Mouse (Mus musculus): ENCODE measurements at regions not wholly inside any gene's neighbourhood (a gene's known extent, or its start where the extent isn't known, plus 50 kb on each side); places are given as distances from the start of the nearest gene placed in this dataset.
A peak's percentile ranks its signal among the peaks of the same experiment; 100 is the strongest.

DNA sequence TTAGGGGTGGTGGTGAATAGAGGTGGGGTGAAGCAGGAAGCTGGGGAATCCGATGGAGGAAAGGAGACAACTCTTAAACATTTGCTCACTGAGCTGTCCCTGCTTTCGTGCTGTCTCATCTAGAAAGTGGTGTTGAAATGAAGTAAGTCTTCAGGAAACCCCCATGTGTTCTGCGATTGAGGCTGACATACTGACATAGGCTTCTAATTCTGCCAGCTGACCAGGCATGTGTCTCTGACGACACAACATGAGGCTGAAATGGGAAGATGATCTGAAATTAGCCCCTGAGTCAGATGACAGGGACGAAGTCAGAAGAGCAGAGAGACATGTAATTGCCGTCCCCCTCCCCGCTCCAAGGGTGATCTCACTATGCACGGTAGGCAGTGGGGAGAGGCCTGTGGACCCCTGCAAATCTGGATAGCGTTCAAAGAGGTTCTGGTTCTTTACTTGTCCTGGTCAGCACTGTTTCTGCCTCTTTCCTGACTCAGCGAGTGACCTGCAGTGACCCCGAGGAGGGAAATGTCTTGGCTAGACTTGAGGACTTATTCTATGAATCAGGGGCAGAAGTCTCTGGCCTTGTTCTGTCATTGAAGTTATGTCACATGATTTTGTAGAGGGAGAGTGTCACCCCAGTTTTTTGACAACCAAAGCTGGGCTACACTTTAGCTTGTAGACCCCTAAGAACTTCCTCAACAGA, 117.0 kb upstream of the Id2 start:
- no peak for TF ChIP-seq CTCF (conservative IDR thresholded peaks at IDR 0.05; ENCODE audit: low read length)
- TF ChIP-seq POU5F1 (IDR thresholded peaks at IDR 0.05; ENCODE audit: borderline replicate concordance, low read length): no peak
- no peak for TF ChIP-seq NANOG (IDR thresholded peaks at IDR 0.05; ENCODE audit: borderline replicate concordance, low read length)
- H3K27me3 ChIP-seq (ENCODE audit: insufficient read depth, low read length): no peaks in the 10 kb centered on the region
- no peaks in the 10 kb centered on the region for H3K36me3 ChIP-seq (ENCODE audit: insufficient read depth, low read length)
- peaks cover 4% of the 10 kb centered on the region; the same call in 1 of the 2 replicates for H3K9me3 ChIP-seq (ENCODE audit: low read length)
- H3K4me3 ChIP-seq (replicated peaks; ENCODE audit: low read length): no peak overlapping the region
- peaks cover 46% of the 10 kb centered on the region for H3K4me1 ChIP-seq (replicated peaks; ENCODE audit: low read depth, low read length)

DNA sequence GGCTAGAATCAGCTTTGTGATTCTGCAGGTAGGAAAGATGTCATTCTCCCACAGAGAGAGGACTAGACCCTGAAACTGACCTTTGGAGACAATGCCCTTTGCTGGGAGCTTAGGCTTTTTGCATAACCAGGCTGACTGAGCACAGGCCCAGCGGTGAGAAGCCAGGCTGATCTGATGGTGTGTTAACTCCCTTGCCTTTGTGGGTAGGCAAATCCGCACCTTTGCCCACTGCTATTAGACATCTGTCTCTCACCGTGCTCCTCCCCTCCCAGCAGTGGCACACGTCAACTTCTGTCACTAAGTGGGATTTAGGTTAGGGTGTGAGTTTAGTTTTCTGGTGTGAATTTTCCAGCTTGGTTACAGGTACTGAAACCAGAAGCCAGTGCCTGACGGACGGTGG, 114.4 kb upstream of the Id2 start:
- H3K27me3 ChIP-seq (ENCODE audit: insufficient read depth, low read length): peaks cover 5% of the 10 kb centered on the region; the same call in 1 of the 2 replicates
- H3K36me3 ChIP-seq (ENCODE audit: insufficient read depth, low read length): no peaks in the 10 kb centered on the region
- no peak overlapping the region for H3K4me3 ChIP-seq (replicated peaks; ENCODE audit: low read length)
- TF ChIP-seq POU5F1 (IDR thresholded peaks at IDR 0.05; ENCODE audit: borderline replicate concordance, low read length) (no peak), NANOG (IDR thresholded peaks at IDR 0.05; ENCODE audit: borderline replicate concordance, low read length) (no peak), CTCF (conservative IDR thresholded peaks at IDR 0.05; ENCODE audit: low read length) (no peak)
- H3K4me1 ChIP-seq (replicated peaks; ENCODE audit: low read depth, low read length): peaks cover 39% of the 10 kb centered on the region
- H3K9me3 ChIP-seq (ENCODE audit: low read length): peaks cover 4% of the 10 kb centered on the region; the same call in 1 of the 2 replicates

DNA sequence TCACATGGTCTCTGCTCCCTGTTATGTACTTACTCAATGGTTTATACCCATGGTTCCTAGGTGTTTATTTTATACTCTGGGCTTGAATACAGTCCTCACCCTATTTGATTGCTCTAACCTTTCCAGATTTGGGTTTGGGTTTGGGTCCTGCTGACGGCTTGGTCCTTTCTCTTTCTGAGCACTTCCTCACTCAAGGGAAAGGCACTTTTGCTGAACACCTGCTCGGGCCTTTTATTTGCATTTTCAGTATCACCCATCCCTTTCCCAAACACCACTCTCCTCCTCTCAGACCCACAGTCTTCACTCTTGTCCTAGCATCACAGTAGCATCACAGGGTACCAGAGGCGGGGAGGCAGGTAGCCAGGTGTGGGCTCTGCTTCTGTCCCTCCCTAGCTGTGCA, 113.7 kb upstream of the Id2 start:
- no peaks in the 10 kb centered on the region for H3K36me3 ChIP-seq (ENCODE audit: insufficient read depth, low read length)
- peaks cover 4% of the 10 kb centered on the region; the same call in 1 of the 2 replicates for H3K9me3 ChIP-seq (ENCODE audit: low read length)
- no peak overlapping the region for H3K4me3 ChIP-seq (replicated peaks; ENCODE audit: low read length)
- peaks cover 39% of the 10 kb centered on the region for H3K4me1 ChIP-seq (replicated peaks; ENCODE audit: low read depth, low read length)
- H3K27me3 ChIP-seq (ENCODE audit: insufficient read depth, low read length): peaks cover 5% of the 10 kb centered on the region; the same call in 1 of the 2 replicates
- TF ChIP-seq NANOG (IDR thresholded peaks at IDR 0.05; ENCODE audit: borderline replicate concordance, low read length) (no peak), CTCF (conservative IDR thresholded peaks at IDR 0.05; ENCODE audit: low read length) (no peak), POU5F1 (IDR thresholded peaks at IDR 0.05; ENCODE audit: borderline replicate concordance, low read length) (no peak)

GRCm38 (mm10) chr12:25209333-25209728, 112.4 kb upstream of the Id2 start:
- H3K36me3 ChIP-seq (ENCODE audit: insufficient read depth, low read length): no peaks in the 10 kb centered on the region
- H3K4me3 ChIP-seq (replicated peaks; ENCODE audit: low read length): 0 out of 2 replicates have a peak overlapping the region, but pooled peaks have one; percentile 13

GRCm38 (mm10) chr12:25208670-25209332, 111.9 kb upstream of the Id2 start:
- no peak for TF ChIP-seq NANOG (IDR thresholded peaks at IDR 0.05; ENCODE audit: borderline replicate concordance, low read length)
- no peak for TF ChIP-seq CTCF (conservative IDR thresholded peaks at IDR 0.05; ENCODE audit: low read length)
- no peak for TF ChIP-seq POU5F1 (IDR thresholded peaks at IDR 0.05; ENCODE audit: borderline replicate concordance, low read length)
- H3K9me3 ChIP-seq (ENCODE audit: low read length): peaks cover 4% of the 10 kb centered on the region; the same call in 1 of the 2 replicates
- H3K27me3 ChIP-seq (ENCODE audit: insufficient read depth, low read length): peaks cover 5% of the 10 kb centered on the region; the same call in 1 of the 2 replicates
- H3K36me3 ChIP-seq (ENCODE audit: insufficient read depth, low read length): no peaks in the 10 kb centered on the region
- peaks cover 39% of the 10 kb centered on the region for H3K4me1 ChIP-seq (replicated peaks; ENCODE audit: low read depth, low read length)
- H3K4me3 ChIP-seq (replicated peaks; ENCODE audit: low read length): 0 out of 2 replicates have a peak overlapping the region, but pooled peaks have one; percentile 13

More at GRCm38 (mm10) chr12:25209333-25209728, 112.4 kb upstream of the Id2 start:
- Histone ChIP-seq H3K27me3 (ENCODE audit: insufficient read depth, low read length) (peaks cover 5% of the 10 kb centered on the region; the same call in 1 of the 2 replicates), H3K4me1 (replicated peaks; ENCODE audit: low read depth, low read length) (peaks cover 39% of the 10 kb centered on the region), H3K9me3 (ENCODE audit: low read length) (peaks cover 4% of the 10 kb centered on the region; the same call in 1 of the 2 replicates)
- TF ChIP-seq NANOG (IDR thresholded peaks at IDR 0.05; ENCODE audit: borderline replicate concordance, low read length): no peak
- no peak for TF ChIP-seq POU5F1 (IDR thresholded peaks at IDR 0.05; ENCODE audit: borderline replicate concordance, low read length)
- TF ChIP-seq CTCF (conservative IDR thresholded peaks at IDR 0.05; ENCODE audit: low read length): no peak

DNA sequence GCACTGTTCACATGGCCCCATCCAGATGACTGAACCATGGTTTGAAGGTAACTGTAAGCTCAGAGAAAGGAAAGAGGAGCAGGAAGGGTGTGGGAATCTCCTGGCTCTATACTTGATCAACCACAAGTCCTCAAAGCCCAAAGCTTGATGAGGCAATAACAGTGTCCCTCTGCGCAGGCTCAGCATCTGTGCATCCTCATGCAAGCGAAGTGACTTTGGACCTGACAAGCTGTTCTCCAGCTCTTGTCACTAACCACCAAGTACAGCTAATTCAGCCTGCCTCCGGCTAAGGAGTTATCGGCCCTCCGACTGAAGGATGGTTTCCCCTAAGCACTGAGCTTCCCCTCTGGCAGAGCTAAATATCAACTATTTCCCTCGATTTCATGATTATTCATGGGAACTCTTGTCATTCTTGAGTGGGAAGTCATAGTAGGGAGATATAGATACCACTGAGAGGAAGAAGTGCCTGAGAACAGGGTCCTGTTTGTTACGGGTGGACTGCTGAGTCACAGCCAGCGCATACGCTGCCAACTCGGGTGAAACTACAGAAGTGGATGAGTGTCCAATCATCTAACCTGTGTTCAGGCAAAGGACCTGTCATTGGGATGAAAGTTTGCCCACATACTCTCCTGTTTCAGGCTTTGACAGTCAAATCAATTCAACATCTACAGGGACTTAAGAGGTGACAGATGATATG, 106.6 kb upstream of the Id2 start:
- Histone ChIP-seq H3K4me3 (replicated peaks; ENCODE audit: low read length) (no peak overlapping the region), H3K4me1 (replicated peaks; ENCODE audit: low read depth, low read length) (peaks cover 8% of the 10 kb centered on the region), H3K27me3 (ENCODE audit: insufficient read depth, low read length) (peaks cover 7% of the 10 kb centered on the region), H3K36me3 (ENCODE audit: insufficient read depth, low read length) (no peaks in the 10 kb centered on the region), H3K9me3 (ENCODE audit: low read length) (no peaks in the 10 kb centered on the region)
- TF ChIP-seq POU5F1 (IDR thresholded peaks at IDR 0.05; ENCODE audit: borderline replicate concordance, low read length) (no peak), CTCF (conservative IDR thresholded peaks at IDR 0.05; ENCODE audit: low read length) (no peak), NANOG (IDR thresholded peaks at IDR 0.05; ENCODE audit: borderline replicate concordance, low read length) (no peak)

- Histone ChIP-seq H3K4me3 (replicated peaks; ENCODE audit: low read length) (no peak overlapping the region), H3K4me1 (replicated peaks; ENCODE audit: low read depth, low read length) (no peaks in the 10 kb centered on the region)
Measured at GRCm38 (mm10) chr12:25200161-25200560, 103.2 kb upstream of the Id2 start.

GRCm38 (mm10) chr12:25197757-25198156, 100.8 kb upstream of the Id2 start:
- no peaks in the 10 kb centered on the region for H3K9me3 ChIP-seq (ENCODE audit: low read length)
- H3K4me1 ChIP-seq (replicated peaks; ENCODE audit: low read depth, low read length): no peaks in the 10 kb centered on the region
- no peak for TF ChIP-seq NANOG (IDR thresholded peaks at IDR 0.05; ENCODE audit: borderline replicate concordance, low read length)
- no peak for TF ChIP-seq CTCF (conservative IDR thresholded peaks at IDR 0.05; ENCODE audit: low read length)
- no peak for TF ChIP-seq POU5F1 (IDR thresholded peaks at IDR 0.05; ENCODE audit: borderline replicate concordance, low read length)
- no peaks in the 10 kb centered on the region for H3K36me3 ChIP-seq (ENCODE audit: insufficient read depth, low read length)
- no peak overlapping the region for H3K4me3 ChIP-seq (replicated peaks; ENCODE audit: low read length)
- peaks cover 22% of the 10 kb centered on the region for H3K27me3 ChIP-seq (ENCODE audit: insufficient read depth, low read length)

More at GRCm38 (mm10) chr12:25200161-25200560, 103.2 kb upstream of the Id2 start:
- Histone ChIP-seq H3K27me3 (ENCODE audit: insufficient read depth, low read length) (peaks cover 20% of the 10 kb centered on the region), H3K36me3 (ENCODE audit: insufficient read depth, low read length) (no peaks in the 10 kb centered on the region), H3K9me3 (ENCODE audit: low read length) (no peaks in the 10 kb centered on the region)
- TF ChIP-seq CTCF (conservative IDR thresholded peaks at IDR 0.05; ENCODE audit: low read length): no peak
- no peak for TF ChIP-seq NANOG (IDR thresholded peaks at IDR 0.05; ENCODE audit: borderline replicate concordance, low read length)
- TF ChIP-seq POU5F1 (IDR thresholded peaks at IDR 0.05; ENCODE audit: borderline replicate concordance, low read length): no peak
